Mouse (Mus musculus) hindbrain, embryonic 16.5 days (tissue): ENCODE data around the gene Myo19. TPM values are rescaled to one million over a fixed set of nuclear protein-coding genes. Genes with fewer than 3 reads are reported as not detected.
"Not testable (repeated sequence)": the region's sequence is repeated elsewhere in the genome, so short reads cannot be mapped to it uniquely, and the experiment has no call there.

Experiments
- ATAC-seq: fragments of 200-750 bp; cut with Nextera tagmentation; 2 replicates; pipeline ENCODE4 v1.8.0; 2017; ENCODE audit warnings: moderate TSS enrichment, moderate library complexity
- H3K27ac ChIP-seq: fragments of 300-500 bp; sonication (generic); 2 replicates; pipeline ENCODE4 v1.5.1; 2014; ENCODE audit warnings: low read depth, mild to moderate bottlenecking, control low read depth, low read length, moderate library complexity
- H3K27me3 ChIP-seq: fragments of 300-500 bp; sonication (generic); replicated peaks from 2 replicates; pipeline ENCODE4 v1.6.1; 2014; ENCODE audit warnings: low read length; ENCODE audit not compliant: control insufficient read depth, insufficient read depth
- H3K36me3 ChIP-seq: fragments of 300-500 bp; sonication (generic); 2 replicates; pipeline ENCODE4 v1.6.1; 2014; ENCODE audit warnings: mild to moderate bottlenecking, low read length, moderate library complexity, mixed read lengths; ENCODE audit not compliant: control insufficient read depth, insufficient read depth
- H3K4me1 ChIP-seq: fragments of 300-500 bp; sonication (generic); 2 replicates; pipeline ENCODE4 v1.6.1; 2014; ENCODE audit warnings: low read depth, low read length; ENCODE audit not compliant: control insufficient read depth, insufficient read depth
- H3K4me2 ChIP-seq: fragments of 300-500 bp; sonication (generic); 2 replicates; pipeline ENCODE4 v1.6.1; 2014; ENCODE audit warnings: mild to moderate bottlenecking, low read length, control low read depth, moderate library complexity
- H3K4me3 ChIP-seq: fragments of 300-500 bp; sonication (generic); 2 replicates; pipeline ENCODE4 v1.5.1; 2014; ENCODE audit warnings: mild to moderate bottlenecking, low read length, control low read depth, moderate library complexity
- H3K9ac ChIP-seq: fragments of 300-500 bp; sonication (generic); 2 replicates; pipeline ENCODE4 v1.6.1; 2014; ENCODE audit warnings: low read depth, mild to moderate bottlenecking, control low read depth, low read length, moderate library complexity
- H3K9me3 ChIP-seq: fragments of 300-500 bp; sonication (generic); 2 replicates; pipeline ENCODE4 v1.6.1; 2014; ENCODE audit warnings: mild to moderate bottlenecking, low read length, moderate library complexity; ENCODE audit not compliant: control insufficient read depth
- WGBS: fragments of 180-500 bp; shearing (Covaris S2); extraction: QIAGEN DNeasy Blood & Tissue Kit; methylation state at CpG from one replicate; pipeline ENCODE4 v1.1.7; 2014; 5-methylcytosine and 5-hydroxymethylcytosine counted together
- polyA plus RNA-seq: library from polyadenylated mRNA; unstranded; fragments of >200 nt; fragmentation: Nextera tagmentation; extraction: Ambion mirVana; gene quantifications from 2 replicates; pipeline ENCODE4 v1.2.1, GENCODE M21; 2015

The Myo19 gene
- polyA plus RNA-seq, 1 experiment from 2014 or later, result 6.3 TPM

DNA sequence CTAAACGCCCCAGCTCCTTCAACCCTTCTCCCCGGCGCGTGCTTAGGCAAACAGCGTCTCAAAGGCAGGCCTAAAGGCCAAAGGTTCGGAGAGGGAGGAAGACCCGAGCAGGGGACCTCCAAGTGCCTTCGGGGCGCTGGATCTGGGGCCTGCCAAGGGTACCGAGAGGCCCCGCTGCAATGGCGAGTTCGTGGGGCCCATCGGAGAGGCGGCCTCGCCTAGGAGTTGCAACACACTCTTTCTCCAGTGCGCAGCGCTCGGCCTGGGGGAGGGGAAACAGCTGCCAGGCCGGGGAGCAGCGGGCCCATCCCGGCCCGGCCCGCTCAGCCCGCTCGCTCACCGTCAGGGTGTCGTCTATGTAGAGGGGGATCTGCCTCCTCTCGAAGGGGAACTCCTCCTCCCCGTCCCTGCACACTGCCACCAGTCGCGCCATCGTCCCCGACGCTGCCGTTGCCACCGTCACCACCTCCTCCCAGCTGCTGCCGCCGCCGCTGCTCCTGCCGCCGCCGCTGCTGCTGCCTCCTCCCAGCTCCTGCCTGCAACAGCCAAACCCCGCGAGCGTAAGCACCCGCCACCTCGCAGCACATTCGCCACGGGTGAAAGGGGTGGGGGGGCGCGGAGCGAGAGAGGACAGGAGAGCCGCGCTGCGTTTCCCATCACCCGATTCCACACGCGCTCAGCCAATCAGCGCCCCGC lies 10.3 kb upstream of the Myo19 start:
- ATAC-seq, result peak; percentile 83
- Histone ChIP-seq H3K4me3 (peak overlapping the region; percentile 98), H3K4me2 (peak overlapping the region; percentile 89), H3K9me3 (no peaks in the 10 kb centered on the region), H3K36me3 (no peaks in the 10 kb centered on the region), H3K4me1 (peaks cover 19% of the 10 kb centered on the region), H3K27me3 (no peaks in the 10 kb centered on the region), H3K27ac (peak overlapping the region; percentile 100), H3K9ac (peak overlapping the region; percentile 95)
- WGBS, result 0% methylated on average over 49 of the region's 61 CpGs

- under 1% methylated on average over 42 of the region's 62 CpGs for WGBS
- peaks cover 19% of the 10 kb centered on the region for H3K4me1 ChIP-seq
- peak within 1 kb of the TSS; percentile 98 for H3K4me3 ChIP-seq
- H3K36me3 ChIP-seq, result no peaks in the 10 kb centered on the region
- peak within 1 kb of the TSS; percentile 95 for H3K9ac ChIP-seq
- H3K4me2 ChIP-seq, result peak within 1 kb of the TSS; percentile 89
- H3K27me3 ChIP-seq, result no peaks in the 10 kb centered on the region
- H3K27ac ChIP-seq, result peak within 1 kb of the TSS; percentile 100
- ATAC-seq, result peak; percentile 88
- no peaks in the 10 kb centered on the region for H3K9me3 ChIP-seq
These were observed 9.5 kb upstream of the Myo19 start, which contains the start of gene Ggnbp2 for GRCm38 (mm10) chr11:84870337-84871043. Gene Ggnbp2 (minus strand): TSS chr11:84870817.

- WGBS, result 0% methylated on average over 8 of the region's 10 CpGs
- Histone ChIP-seq H3K27ac (peak overlapping the region; percentile 100), H3K4me1 (peaks cover 19% of the 10 kb centered on the region), H3K4me2 (peak overlapping the region; percentile 57), H3K9me3 (no peaks in the 10 kb centered on the region), H3K4me3 (peak overlapping the region; percentile 98), H3K36me3 (no peaks in the 10 kb centered on the region), H3K9ac (peak overlapping the region; percentile 95), H3K27me3 (no peaks in the 10 kb centered on the region)
- peak; percentile 54 for ATAC-seq
These were observed 8.9 kb upstream of the Myo19 start for GRCm38 (mm10) chr11:84871046-84871445.

DNA sequence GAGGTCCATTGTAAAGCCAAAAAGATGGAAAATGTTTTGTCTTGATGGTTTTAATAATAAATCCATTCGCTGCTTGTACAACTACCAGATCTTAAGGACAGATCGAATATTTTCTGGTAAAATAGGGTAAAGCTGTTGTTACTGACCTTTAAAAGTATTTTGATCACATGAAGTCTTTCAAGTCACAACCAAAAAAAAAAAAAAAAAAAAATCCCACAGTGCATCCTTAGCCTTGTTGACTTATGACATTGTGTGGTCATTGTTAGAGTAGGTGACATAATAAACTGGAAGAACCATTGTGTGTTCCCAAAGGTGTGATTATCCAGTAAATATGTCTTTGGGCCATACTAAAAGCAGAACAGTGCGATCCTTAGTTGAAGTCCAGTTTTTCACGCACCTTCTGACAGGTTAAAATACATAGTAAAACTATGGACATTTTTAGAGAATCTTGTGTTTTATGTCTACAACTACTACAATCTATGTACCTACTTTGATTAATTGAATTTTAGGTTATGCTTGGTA lies 8.3 kb upstream of the Myo19 start:
- H3K36me3 ChIP-seq, result no peaks in the 10 kb centered on the region
- H3K4me1 ChIP-seq, result peaks cover 19% of the 10 kb centered on the region
- H3K4me3 ChIP-seq, result peak overlapping the region; percentile 98
- H3K27me3 ChIP-seq, result no peaks in the 10 kb centered on the region
- peak overlapping the region; percentile 57 for H3K4me2 ChIP-seq
- 75% methylated on average over 4 of the region's 4 CpGs for WGBS
- no peaks in the 10 kb centered on the region for H3K9me3 ChIP-seq
- no peak for ATAC-seq
- H3K9ac ChIP-seq, result peak overlapping the region; percentile 95
- peak overlapping the region; percentile 100 for H3K27ac ChIP-seq

DNA sequence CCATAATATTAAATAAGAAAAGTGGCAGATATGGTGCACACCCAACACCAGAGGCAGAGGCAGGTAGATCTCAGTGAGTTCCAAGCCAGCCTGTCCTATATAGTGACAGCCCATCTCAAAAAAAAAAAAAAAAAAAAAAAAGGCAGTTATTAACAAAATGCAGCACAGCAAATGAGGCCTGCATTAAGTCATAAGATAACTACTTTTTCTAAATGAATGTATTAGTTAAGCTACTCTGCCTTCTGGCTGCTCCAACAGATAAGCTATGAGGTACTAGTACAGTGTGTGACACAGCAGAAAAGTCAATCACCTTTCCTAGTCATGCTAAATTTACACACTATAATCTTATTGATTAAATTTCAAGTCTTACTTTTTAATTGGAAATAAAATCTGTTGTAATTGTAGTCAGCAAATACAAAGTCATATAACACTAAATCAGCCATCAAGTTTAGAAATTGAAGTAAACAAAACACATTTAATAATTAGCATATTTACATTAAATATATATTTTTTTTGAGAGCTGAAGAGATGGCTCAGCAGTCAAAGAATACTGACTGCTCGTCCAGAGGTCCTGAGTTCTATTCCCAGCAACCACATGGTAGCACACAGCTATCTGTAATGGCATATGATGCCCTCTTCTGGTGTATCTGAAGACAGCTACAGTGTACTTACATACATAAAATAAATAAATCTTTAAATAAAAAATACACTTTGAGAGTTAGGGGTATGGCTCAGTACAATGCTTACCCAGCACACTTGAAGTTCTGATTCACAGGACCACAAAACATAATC lies 6.7 kb upstream of the Myo19 start:
- H3K4me3 ChIP-seq, result no peak overlapping the region
- no peaks in the 10 kb centered on the region for H3K27me3 ChIP-seq
- no peak overlapping the region for H3K4me2 ChIP-seq
- H3K9ac ChIP-seq, result no peak overlapping the region
- no peaks in the 10 kb centered on the region for H3K9me3 ChIP-seq
- no peaks in the 10 kb centered on the region for H3K36me3 ChIP-seq
- WGBS, result 82% methylated on average over 1 of the region's 1 CpGs
- ATAC-seq, result no peak
- no peak overlapping the region for H3K27ac ChIP-seq
- peaks cover 10% of the 10 kb centered on the region for H3K4me1 ChIP-seq

DNA sequence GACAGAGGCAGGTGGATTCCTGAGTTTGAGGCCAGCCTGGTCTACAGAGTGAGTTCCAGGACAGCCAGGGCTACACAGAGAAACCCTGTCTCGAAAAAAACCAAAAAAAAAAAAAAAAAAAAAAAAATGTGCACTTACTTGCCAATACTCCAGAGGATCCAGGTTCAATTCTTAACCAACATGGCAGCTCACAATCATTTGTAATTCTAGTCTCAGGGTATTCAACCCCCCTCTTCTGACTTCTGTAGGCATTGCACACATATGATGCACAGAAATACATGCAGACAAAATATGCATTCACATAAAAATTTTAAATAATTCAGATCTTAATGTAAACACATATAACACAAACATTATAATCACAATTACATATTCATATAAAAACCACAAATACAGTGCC lies 3.9 kb upstream of the Myo19 start:
- not testable (repeated sequence) for H3K9ac ChIP-seq, H3K4me3 ChIP-seq, ATAC-seq, H3K27me3 ChIP-seq, H3K9me3 ChIP-seq, H3K4me2 ChIP-seq, H3K36me3 ChIP-seq, H3K27ac ChIP-seq
- no CpG with 5 or more reads among the region's 1 CpGs for WGBS
- peaks cover 14% of the 10 kb centered on the region for H3K4me1 ChIP-seq

GRCm38 (mm10) chr11:84879007-84879771 lies 759 bp upstream of the Myo19 start:
- peaks cover 16% of the 10 kb centered on the region for H3K4me1 ChIP-seq
- H3K4me2 ChIP-seq, result peak overlapping the region; percentile 71
- H3K27ac ChIP-seq, result peak overlapping the region; percentile 87
- 24% methylated on average over 7 of the region's 7 CpGs for WGBS
- no peaks in the 10 kb centered on the region; the same call in 1 of the 2 replicates for H3K36me3 ChIP-seq
- no peaks in the 10 kb centered on the region for H3K9me3 ChIP-seq
- no peaks in the 10 kb centered on the region for H3K27me3 ChIP-seq
- peak overlapping the region; percentile 96 for H3K4me3 ChIP-seq
- H3K9ac ChIP-seq, result peak overlapping the region; percentile 90
- peak; percentile 22; the same call in 1 of the 2 replicates for ATAC-seq

DNA sequence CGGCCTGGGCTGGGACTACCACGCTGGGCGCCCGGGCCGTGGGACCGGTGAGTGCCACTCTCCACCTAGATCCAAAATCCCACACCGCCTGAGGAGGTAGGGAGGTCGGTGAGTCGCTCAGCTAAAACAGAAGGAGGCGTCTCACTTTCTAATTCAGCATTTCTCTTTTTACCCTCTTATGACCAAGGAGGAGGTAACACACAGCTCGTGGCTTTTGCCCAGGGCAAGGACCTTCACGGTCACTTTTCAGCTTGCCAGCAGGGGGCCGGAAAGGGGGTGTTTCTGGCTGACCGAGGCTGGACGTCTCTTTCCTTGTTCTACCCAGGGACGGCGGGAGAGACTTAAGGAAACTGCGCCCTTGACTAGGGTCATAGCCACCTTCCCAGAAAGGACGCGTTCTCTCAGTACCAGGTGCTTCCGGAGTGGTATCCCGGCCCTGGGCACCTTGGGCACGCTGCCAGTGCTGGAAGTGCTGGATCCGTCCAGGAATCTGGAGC lies 565 bp downstream of the Myo19 start:
- ATAC-seq, result no peak; the same call in none of the 2 replicates
- H3K4me1 ChIP-seq, result peaks cover 16% of the 10 kb centered on the region
- H3K4me3 ChIP-seq, result peak overlapping the region; percentile 96
- no peaks in the 10 kb centered on the region for H3K9me3 ChIP-seq
- H3K27ac ChIP-seq, result peak overlapping the region; percentile 87
- H3K36me3 ChIP-seq, result peaks cover 9% of the 10 kb centered on the region; the same call in 1 of the 2 replicates
- H3K9ac ChIP-seq, result peak overlapping the region; percentile 90
- H3K4me2 ChIP-seq, result peak overlapping the region; percentile 71
- under 1% methylated on average over 24 of the region's 24 CpGs for WGBS
- no peaks in the 10 kb centered on the region for H3K27me3 ChIP-seq
